Mouse (Mus musculus) layer of hippocampus, postnatal 36 days (tissue): ENCODE results near the gene Arid3a. TPM values are rescaled to one million over a fixed set of nuclear protein-coding genes. Genes with fewer than 3 reads are reported as not detected.

Source experiments
- DNase-seq, 2 experiments: peaks; one replicate each; pipeline ENCODE4 v3.0.0; 2022
- total RNA-seq, 2 experiments: library from RNA; stranded (reverse); gene quantifications; 2 replicates each; pipeline ENCODE4 v1.2.3; 2021

The Arid3a gene
- total RNA-seq, 2 experiments from 2014 or later = 4.8 to 5.1 TPM

GRCm38 (mm10) chr10:79927324-79928029, 634 bp downstream of the Arid3a start:
- peak; percentile 50 to 58 for DNase-seq

- no peak for DNase-seq
These were observed 1.3 kb downstream of the Arid3a start for GRCm38 (mm10) chr10:79928030-79928694.

DNA sequence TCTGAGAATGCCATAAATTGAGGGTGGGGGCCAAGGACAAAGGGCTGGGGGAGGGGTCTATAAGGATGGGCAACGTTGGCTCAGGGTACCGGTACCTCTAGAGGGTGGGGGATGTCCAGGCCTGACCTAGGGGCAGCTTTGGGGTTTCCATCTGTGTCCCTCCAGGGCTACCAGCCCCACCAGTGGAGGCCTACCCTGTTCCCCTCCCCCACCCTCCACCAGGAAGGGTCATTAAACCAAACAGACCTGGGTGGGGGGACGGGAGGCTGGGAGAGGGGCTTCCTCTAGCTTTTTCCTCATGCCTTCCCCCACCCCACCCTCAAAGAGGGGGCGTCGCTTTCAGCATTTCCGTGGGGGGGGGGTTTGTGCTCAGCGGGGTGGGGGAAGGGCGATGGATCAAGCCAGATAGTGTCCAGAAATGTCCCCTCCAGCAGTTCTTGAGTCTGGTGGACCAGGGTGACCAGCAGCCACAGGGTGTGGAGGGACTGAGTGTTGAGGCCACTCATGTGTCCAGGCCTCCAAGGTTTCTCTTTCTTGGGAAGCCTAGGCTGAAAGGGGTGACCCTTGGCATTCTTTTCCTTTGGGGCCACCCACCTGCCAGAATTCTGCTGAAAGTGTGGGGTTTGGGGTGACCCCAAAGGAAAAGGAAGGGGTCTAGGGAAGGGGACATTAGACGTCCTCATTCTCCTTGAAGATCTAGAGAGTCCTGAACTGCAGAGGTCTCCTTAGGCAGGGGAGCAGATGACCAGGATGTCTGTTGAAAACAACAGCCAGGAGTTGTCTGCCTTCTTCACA, 2.3 kb downstream of the Arid3a start:
- DNase-seq = no peak

GRCm38 (mm10) chr10:79929967-79930825, 3.4 kb downstream of the Arid3a start:
- no peak for DNase-seq

DNA sequence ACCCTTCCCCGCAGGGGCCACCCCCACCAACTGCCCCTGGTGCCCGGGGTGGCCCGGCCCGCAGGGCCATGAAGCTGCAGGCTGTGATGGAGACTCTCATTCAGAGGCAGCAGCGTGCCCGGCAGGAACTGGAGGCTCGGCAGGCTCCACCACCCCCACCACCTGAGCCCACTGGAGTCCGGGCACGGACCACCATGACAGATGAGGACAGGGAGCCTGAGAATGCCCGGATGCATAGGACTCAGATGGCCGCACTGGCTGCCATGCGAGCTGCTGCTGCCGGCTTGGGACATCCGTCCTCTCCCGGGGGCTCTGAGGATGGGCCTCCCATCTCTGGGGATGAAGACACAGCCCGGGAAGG, 4.0 kb downstream of the Arid3a start:
- no peak for DNase-seq

DNA sequence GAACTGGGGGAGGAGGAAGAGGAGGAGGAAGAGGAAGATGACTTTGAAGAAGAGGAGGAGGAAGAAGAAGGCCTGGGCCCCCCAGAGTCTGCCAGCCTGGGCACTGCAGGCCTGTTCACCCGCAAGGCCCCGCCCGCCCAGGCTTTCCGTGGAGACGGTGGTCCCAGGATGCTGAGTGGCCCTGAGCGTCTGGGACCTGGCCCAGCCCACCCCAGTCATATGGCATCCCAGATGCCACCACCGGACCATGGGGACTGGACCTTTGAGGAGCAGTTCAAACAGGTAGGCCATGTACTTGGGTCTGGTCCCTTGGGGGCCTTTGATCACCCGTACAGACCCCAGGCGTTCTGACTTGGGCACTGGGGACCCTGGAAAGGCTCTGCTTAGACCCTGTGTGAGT, 5.0 kb downstream of the Arid3a start:
- no peak for DNase-seq

GRCm38 (mm10) chr10:79932736-79933135, 5.9 kb downstream of the Arid3a start:
- DNase-seq = peak in 1 of 2 experiments; percentile 55

GRCm38 (mm10) chr10:79933145-79933679, 6.4 kb downstream of the Arid3a start:
- no peak for DNase-seq

- DNase-seq = no peak
These were observed 7.0 kb downstream of the Arid3a start for GRCm38 (mm10) chr10:79933861-79934260.

GRCm38 (mm10) chr10:79934272-79934721, 7.5 kb downstream of the Arid3a start:
- DNase-seq = peak; percentile 68 to 82

DNA sequence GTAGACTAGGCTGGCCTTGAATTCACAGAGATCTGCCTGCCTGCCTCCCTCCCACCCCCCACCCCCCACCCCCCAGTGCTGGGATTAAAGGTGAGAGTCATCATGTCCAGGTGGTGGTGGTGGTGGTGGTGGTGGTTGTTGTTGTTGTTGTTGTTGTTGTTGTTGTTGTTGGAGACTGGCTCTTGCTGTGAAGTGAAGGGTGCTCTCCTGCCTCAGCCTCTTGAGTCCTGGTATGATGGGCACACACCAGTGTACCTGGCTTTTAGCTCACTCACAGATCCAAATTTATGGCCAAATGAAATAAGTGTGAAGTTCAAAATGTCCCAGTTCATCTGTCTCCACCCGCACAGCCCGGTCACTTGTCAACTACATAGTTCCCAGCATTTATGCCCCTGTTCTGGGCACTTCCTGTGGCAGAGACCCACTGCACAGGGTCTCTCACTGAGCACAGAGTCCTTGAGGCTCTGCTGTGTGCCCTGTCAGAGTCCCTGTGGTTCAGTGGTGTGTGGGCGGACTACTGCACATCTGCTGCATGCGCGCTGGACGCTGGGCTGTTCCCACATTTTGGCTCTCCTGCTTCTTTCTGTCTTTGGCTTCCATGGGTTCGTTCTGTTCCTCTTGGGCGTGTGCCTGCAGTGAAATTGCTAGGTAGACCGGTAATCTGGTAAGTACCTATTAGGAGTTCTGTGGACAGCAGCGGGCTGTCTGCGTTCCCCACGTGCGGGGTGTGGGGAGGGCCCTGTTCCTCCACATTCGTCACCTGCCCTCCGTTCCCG, 8.1 kb downstream of the Arid3a start:
- DNase-seq = no peak

DNA sequence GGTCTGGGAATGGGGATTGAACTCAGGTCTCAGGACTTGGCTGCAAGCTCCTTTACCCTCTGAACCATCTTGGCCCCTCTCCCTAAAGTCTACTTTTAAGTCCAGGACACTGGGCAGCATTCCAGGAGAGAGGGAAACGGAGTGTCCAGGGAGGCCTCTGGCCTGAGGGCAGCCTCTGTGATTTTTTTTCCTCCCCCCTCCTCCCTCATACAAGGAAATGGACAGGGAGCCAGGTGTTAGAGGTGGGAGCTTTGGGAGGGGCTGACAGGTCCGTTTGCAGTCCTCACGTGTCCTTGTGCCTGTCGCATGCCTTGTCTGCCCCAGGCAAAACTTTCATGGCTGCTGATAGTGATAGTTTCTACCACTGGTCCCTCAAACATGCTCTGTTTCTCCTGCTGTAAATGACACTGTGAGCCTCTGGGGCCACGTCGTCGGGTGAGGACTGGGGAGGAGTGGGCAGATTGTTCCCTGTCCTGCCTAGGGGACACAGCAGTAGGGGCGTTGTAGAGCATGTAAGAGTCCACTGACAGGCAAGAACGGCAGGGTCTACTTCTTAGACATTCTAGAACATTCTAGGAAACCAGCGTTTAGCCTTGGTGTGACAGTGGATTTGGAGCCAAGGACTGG, 9.6 kb downstream of the Arid3a start:
- no peak for DNase-seq

- DNase-seq = no peak
These were observed 10.1 kb downstream of the Arid3a start for GRCm38 (mm10) chr10:79936911-79937441.

GRCm38 (mm10) chr10:79937775-79938526, 11.1 kb downstream of the Arid3a start:
- no peak for DNase-seq

- no peak for DNase-seq
These were observed 13.9 kb downstream of the Arid3a start for GRCm38 (mm10) chr10:79940749-79941148.

DNA sequence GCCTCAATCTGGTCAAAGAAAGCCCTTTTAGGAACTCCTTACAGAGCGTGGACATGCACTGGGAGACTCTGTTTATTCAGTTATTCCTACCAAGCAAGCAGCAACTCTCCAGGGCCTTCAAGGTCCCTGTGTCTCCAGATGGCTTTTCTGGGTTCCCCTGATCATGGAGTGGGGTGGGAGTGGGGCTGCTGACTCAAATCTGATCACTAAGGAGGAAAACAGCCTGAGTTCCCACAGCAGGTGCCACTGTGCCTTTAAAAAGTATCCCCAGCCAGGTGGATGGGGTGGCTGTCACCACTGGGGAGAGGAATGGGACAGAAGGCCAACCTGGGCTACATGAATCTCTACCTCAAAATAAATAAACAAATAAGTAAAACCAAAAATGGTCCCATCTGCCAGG, 16.1 kb downstream of the Arid3a start:
- DNase-seq = no peak

DNA sequence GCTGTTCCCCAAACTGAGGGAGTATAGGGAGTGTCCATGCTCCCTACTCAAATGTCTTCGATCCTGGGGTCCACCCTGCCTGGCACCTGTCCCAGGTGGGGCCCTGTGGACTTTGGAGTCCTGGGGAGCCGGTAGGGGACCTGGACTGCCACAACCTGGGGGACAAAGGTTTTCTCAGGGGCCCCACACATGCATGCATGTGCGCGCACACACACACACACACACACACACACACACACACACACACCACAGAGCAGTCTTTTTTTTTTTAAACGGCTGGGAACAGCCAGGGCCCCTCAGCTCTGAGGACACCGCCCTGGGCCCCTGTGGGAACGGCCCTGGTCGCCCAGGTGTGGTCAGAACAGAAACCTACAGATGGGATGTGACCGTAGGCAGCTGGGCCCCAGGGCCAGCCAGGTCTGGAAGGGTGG, 16.6 kb downstream of the Arid3a start:
- no peak for DNase-seq

DNA sequence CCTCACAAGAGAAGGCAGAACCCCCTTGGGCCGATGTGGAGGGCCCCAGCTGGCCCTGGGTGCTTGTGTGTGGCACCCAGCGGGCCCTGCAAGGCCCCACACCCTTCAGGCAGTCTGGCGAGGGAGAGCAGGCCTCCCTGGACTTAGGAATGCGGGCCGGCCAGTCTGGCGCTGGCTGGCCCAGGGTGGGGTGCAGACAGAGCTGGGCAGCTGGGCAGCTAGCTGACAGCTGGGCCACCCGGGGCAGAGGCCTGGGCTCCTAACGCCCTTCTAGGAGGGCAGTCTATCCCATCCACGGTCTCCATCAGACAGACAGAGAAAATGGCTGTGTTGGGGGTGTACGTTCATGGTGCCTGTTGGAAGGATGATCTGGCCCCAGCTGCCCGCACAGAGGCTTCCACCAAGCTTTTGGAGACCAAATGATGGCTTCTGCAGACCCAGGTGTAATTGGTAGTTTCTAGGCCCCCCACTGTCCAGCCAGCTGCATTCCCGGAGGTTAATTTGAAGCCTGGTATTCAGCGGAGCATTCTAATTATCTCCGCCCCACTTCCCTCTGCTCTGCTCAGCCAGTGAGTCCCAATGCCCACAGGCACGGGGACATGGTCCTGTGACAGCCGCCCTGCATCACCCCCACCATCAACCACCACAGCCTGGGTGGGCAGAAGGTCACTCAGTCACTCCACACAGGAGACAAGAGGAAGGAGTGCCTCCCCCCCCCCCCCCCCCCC, 18.8 kb downstream of the Arid3a start:
- DNase-seq = no peak

DNA sequence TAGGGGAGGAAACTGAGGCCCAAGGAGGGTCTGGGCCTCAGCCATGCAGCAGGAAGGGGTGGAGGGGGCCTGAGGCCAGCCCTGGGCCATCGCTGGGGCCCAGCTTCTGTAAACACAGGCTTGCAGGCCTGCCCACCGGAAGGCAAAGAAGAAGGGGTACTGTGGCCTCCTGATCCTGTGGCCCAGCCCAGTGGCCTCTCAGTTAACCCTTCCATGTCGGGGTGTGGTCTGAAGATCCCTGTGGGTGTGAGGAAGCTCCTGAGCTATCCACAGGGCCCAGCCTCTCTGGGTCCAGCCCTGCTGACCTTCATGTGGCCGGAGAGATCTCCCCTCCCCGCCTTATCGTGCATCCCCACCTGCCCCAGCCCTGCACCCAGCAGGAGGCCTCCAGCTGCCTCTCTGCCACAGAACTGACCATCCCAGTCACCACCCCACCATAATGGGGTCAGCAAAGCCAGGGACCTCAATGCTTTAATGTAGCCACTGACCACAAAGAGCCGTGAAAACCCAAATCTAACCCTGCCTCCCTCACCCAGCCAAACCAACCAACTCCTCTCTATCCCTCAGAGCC, 20.0 kb downstream of the Arid3a start:
- DNase-seq = no peak
